Mouse (Mus musculus): ENCODE measurements around the gene Lamc2.

- no peak for TF ChIP-seq CTCF (IDR thresholded peaks at IDR 0.05; ENCODE audit: low read depth, low read length)
- TF ChIP-seq POLR2A (IDR thresholded peaks at IDR 0.05; ENCODE audit: extremely low read depth, insufficient read depth, low read length) = no peak
Observed at GRCm38 (mm10) chr1:153173276-153173675, 13.0 kb downstream of the Lamc2 start.
